Mouse (Mus musculus): ENCODE data around the gene A530084C06Rik. TPM values are rescaled to one million over a fixed set of nuclear protein-coding genes. Genes with fewer than 3 reads are reported as not detected.

Gene A530084C06Rik
- polyA plus RNA-seq (2017; shearing (Covaris generic)), result not detected

GRCm38 (mm10) chr13:31558521-31559418 lies at the start of gene A530084C06Rik:
A530084C06Rik (minus strand) TSS chr13:31559333.

GRCm38 (mm10) chr13:31555834-31556233 lies 3.3 kb downstream of the A530084C06Rik start, which contains the start of gene Foxq1:
Foxq1 (plus strand) TSS chr13:31556134.

Other genes with a start within 250 kb of the A530084C06Rik start
- not detected for gene Foxq1, start 3.2 kb downstream of the A530084C06Rik start, polyA plus RNA-seq (2017; shearing (Covaris generic))
- gene Foxf2, start 66.5 kb upstream of the A530084C06Rik start, polyA plus RNA-seq (2017; shearing (Covaris generic)), result not detected
- gene Foxc1, start 247.3 kb upstream of the A530084C06Rik start, polyA plus RNA-seq (2017; shearing (Covaris generic)), result not detected